ENCODE assay signal across 24 mouse cellular contexts in the genomic region with DNA sequence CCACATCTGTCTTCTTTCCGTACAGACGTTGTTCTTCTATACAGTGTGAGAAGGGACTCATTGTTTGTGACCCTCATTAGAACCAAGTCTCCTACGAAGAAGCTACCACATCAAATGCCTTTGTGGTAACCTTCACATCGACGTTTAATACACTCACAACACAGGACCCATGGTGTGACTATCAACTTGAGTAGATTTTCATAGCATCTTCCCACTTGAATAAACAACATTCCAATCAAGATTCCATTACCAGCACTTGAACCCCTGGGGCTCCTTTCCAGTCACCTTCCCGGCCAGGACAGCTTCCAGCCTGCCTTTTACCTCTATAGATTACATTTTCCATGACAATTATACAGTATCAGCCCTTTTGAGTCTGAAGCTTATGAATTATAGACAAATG. TPM values are rescaled to one million over a fixed set of nuclear protein-coding genes. Genes with fewer than 3 reads are reported as not detected.
A peak's percentile ranks its signal among the peaks of the same experiment; 100 is the strongest.
DNase-seq lines count a peak whose midpoint lies in the region; ATAC-seq lines count a peak whose summit lies in the region.
"Had no signal": no experiment of that assay in that cellular context is flagged by ENCODE, and none has a peak within 500 bp of the region (broad histone marks: within the 10 kb centered on the region; RNA-seq: fewer than 3 reads in every experiment).

No protein-coding gene starts in this region.

- no peak for ATAC-seq in midbrain, embryonic 11.5 days (ENCODE audit: low FRiP score)
- no peak for ATAC-seq in midbrain, embryonic 16.5 days
- no peak for ATAC-seq in megakaryocyte-erythroid progenitor cell, adult 5-6 weeks (replicated peaks; ENCODE audit: low FRiP score, low TSS enrichment, poor library complexity, severe bottlenecking)
- ATAC-seq: activated CD4-positive, CD25-positive, alpha-beta regulatory T cell, adult 4 months; CD4-positive, CD25-positive, alpha-beta regulatory T cell, adult 4 months; Patski had no signal

- H3K27ac ChIP-seq in midbrain, embryonic 11.5 days (ENCODE audit: low read depth, low read length), result no peak overlapping the region
- H3K27ac ChIP-seq in midbrain, embryonic 16.5 days (ENCODE audit: low read length), result no peak overlapping the region

- H3K4me1 ChIP-seq in midbrain, embryonic 11.5 days (ENCODE audit: control insufficient read depth, insufficient read depth, low read length), result no peaks in the 10 kb centered on the region
- peaks cover 11% of the 10 kb centered on the region for H3K4me1 ChIP-seq in midbrain, embryonic 16.5 days (ENCODE audit: control insufficient read depth, insufficient read depth, low read length)

- no peak overlapping the region for H3K4me3 ChIP-seq in midbrain, embryonic 11.5 days (ENCODE audit: low read depth, low read length)
- H3K4me3 ChIP-seq in midbrain, embryonic 16.5 days (ENCODE audit: low read depth, low read length), result no peak overlapping the region

- H3K36me3 ChIP-seq in midbrain, embryonic 11.5 days (ENCODE audit: control insufficient read depth, insufficient read depth, low read length), result no peaks in the 10 kb centered on the region
- H3K36me3 ChIP-seq in midbrain, embryonic 16.5 days (ENCODE audit: control insufficient read depth, insufficient read depth, low read length), result no peaks in the 10 kb centered on the region
- H3K36me3 ChIP-seq: G1E had no signal

- 75% methylated on average over 6 of the region's 6 CpGs for WGBS in midbrain, embryonic 11.5 days
- 75% methylated on average over 6 of the region's 6 CpGs for WGBS in midbrain, embryonic 16.5 days

- no peak overlapping the region for H3K4me2 ChIP-seq in midbrain, embryonic 11.5 days
- H3K4me2 ChIP-seq in midbrain, embryonic 16.5 days (ENCODE audit: low read length), result no peak overlapping the region

- H3K9me3 ChIP-seq in midbrain, embryonic 11.5 days (ENCODE audit: control insufficient read depth, low read length), result no peaks in the 10 kb centered on the region
- no peaks in the 10 kb centered on the region for H3K9me3 ChIP-seq in midbrain, embryonic 16.5 days (replicated peaks; ENCODE audit: control insufficient read depth, low read length, poor library complexity, severe bottlenecking)

- DNase-seq in midbrain, embryonic 11.5 days (ENCODE audit: low spot score, missing footprints), result peak; percentile 59
- DNase-seq in ES-CJ7 (ENCODE audit: low read depth, low spot score) (peak; percentile 26), R1 (ENCODE audit: low read depth, low spot score) (peak; percentile 57)
- no peak for DNase-seq in cerebellum, adult 9-11 months
- DNase-seq: adrenal gland, adult 2 months; adrenal gland, adult 8-10 months; adrenal gland, postnatal 10 days; adrenal gland, postnatal 14 days; adrenal gland, postnatal 25 days; adrenal gland, postnatal 36 days; B cell, adult 2 months; cerebellum, adult 11 months; cerebellum, adult 11-12 months; cerebellum, adult 18-20 months; cerebellum, adult 2 months; cerebellum, adult 8-10 months had no signal

- no peak overlapping the region for H3K9ac ChIP-seq in midbrain, embryonic 11.5 days (ENCODE audit: low read length)
- H3K9ac ChIP-seq in midbrain, embryonic 16.5 days (ENCODE audit: low read depth, low read length), result no peak overlapping the region

- H3K27me3 ChIP-seq in midbrain, embryonic 11.5 days (ENCODE audit: control insufficient read depth, insufficient read depth, low read length), result no peaks in the 10 kb centered on the region
- no peaks in the 10 kb centered on the region for H3K27me3 ChIP-seq in midbrain, embryonic 16.5 days (ENCODE audit: control insufficient read depth, insufficient read depth, low read depth, low read length)
- H3K27me3 ChIP-seq: CH12.LX, Patski had no signal

RNA-seq across cellular contexts. Expression of a gene that starts 42.3 kb away (rescaled TPM):
- polyA plus RNA-seq in midbrain, embryonic 11.5 days (2014; fragmentation: Nextera tagmentation; extraction: Ambion mirVana), result 32.8 and 37.5 TPM in 2 replicates
- 54.5 and 64.5 TPM in 2 replicates for polyA plus RNA-seq in midbrain, embryonic 16.5 days (2015; fragmentation: Nextera tagmentation; extraction: Ambion mirVana)
- not detected in 2 replicates for total RNA-seq in megakaryocyte-erythroid progenitor cell, adult 5-6 weeks (2014; fragmentation: Nextera tagmentation)
- total RNA-seq in megakaryocyte-erythroid progenitor cell, adult 5-6 weeks (2017), result not detected in 2 replicates
- total RNA-seq: CH12.LX, MEL had no signal
- polyA plus RNA-seq: activated CD4-positive, CD25-positive, alpha-beta regulatory T cell, adult 4 months; CD4-positive, CD25-positive, alpha-beta regulatory T cell, adult 4 months; G1E had no signal
